In genomic region chr7:125527186-125527585, GRCm38 (mm10) we compare ENCODE assay signal across 16 mouse cellular contexts.
"Had no signal": no experiment of that assay in that cellular context is flagged by ENCODE, and none has a peak within 500 bp of the region (broad histone marks: within the 10 kb centered on the region; RNA-seq: fewer than 3 reads in every experiment).

No protein-coding gene starts in this region.

- DNase-seq: retina, postnatal 1 day; right cerebral cortex, adult 18-20 months; right cerebral cortex, postnatal 14 days; right cerebral cortex, postnatal 25 days; right cerebral cortex, postnatal 4 days; spleen, adult 18-20 months; thymus, adult 18-20 months; thymus, adult 2 months; thymus, postnatal 14 days; thymus, postnatal 25 days; thymus, postnatal 36 days; thymus, postnatal 4 days had no signal

- H3K9ac ChIP-seq: neural tube, embryonic 13.5 days; neural tube, embryonic 15.5 days; stomach, embryonic 15.5 days had no signal

- H3K4me3 ChIP-seq: neural tube, embryonic 13.5 days; neural tube, embryonic 15.5 days; stomach, embryonic 15.5 days had no signal

- H3K27me3 ChIP-seq: neural tube, embryonic 13.5 days; neural tube, embryonic 15.5 days; stomach, embryonic 15.5 days had no signal

- H3K4me1 ChIP-seq: neural tube, embryonic 13.5 days; neural tube, embryonic 15.5 days; stomach, embryonic 15.5 days had no signal

- H3K4me2 ChIP-seq: neural tube, embryonic 13.5 days; neural tube, embryonic 15.5 days; stomach, embryonic 15.5 days had no signal

- H3K9me3 ChIP-seq: neural tube, embryonic 13.5 days; neural tube, embryonic 15.5 days; stomach, embryonic 15.5 days had no signal

- H3K27ac ChIP-seq: neural tube, embryonic 13.5 days; neural tube, embryonic 15.5 days; stomach, embryonic 15.5 days; stomach, postnatal 0 days had no signal

- H3K36me3 ChIP-seq: neural tube, embryonic 13.5 days; neural tube, embryonic 15.5 days; stomach, embryonic 15.5 days had no signal
